Mouse (Mus musculus) intestine, embryonic 15.5 days (tissue): Measurements from ENCODE around the gene Orm1. TPM values are rescaled to one million over a fixed set of nuclear protein-coding genes. Genes with fewer than 3 reads are reported as not detected.
A peak's percentile ranks its signal among the peaks of the same experiment; 100 is the strongest.

Experiments used
- ATAC-seq: fragments of 200-750 bp; cut with Nextera tagmentation; 2 replicates; pipeline ENCODE4 v1.8.0; 2017; ENCODE audit warnings: moderate TSS enrichment, moderate library complexity
- H3K27ac ChIP-seq: fragments of 300-500 bp; sonication (generic); 2 replicates; pipeline ENCODE4 v1.5.1; 2015; ENCODE audit warnings: mild to moderate bottlenecking, inconsistent platforms
- H3K27me3 ChIP-seq: fragments of 300-500 bp; sonication (generic); replicated peaks from 2 replicates; pipeline ENCODE4 v1.6.1; 2015; ENCODE audit warnings: inconsistent platforms
- H3K36me3 ChIP-seq: fragments of 300-500 bp; sonication (generic); 2 replicates; pipeline ENCODE4 v1.6.1; 2015; ENCODE audit warnings: inconsistent platforms
- H3K4me1 ChIP-seq: fragments of 300-500 bp; sonication (generic); replicated peaks from 2 replicates; pipeline ENCODE4 v1.6.1; 2015; ENCODE audit warnings: inconsistent platforms
- H3K4me2 ChIP-seq: fragments of 300-500 bp; sonication (generic); replicated peaks from 2 replicates; pipeline ENCODE4 v1.6.1; 2015; ENCODE audit warnings: mild to moderate bottlenecking, inconsistent platforms
- H3K4me3 ChIP-seq: fragments of 300-500 bp; sonication (generic); replicated peaks from 2 replicates; pipeline ENCODE4 v1.5.1; 2015; ENCODE audit warnings: inconsistent platforms
- H3K9ac ChIP-seq: fragments of 300-500 bp; sonication (generic); 2 replicates; pipeline ENCODE4 v1.6.1; 2015; ENCODE audit warnings: inconsistent platforms
- H3K9me3 ChIP-seq: fragments of 300-500 bp; sonication (generic); 2 replicates; pipeline ENCODE4 v1.6.1; 2016; ENCODE audit warnings: inconsistent platforms
- WGBS: fragments of 180-500 bp; shearing (Covaris S2); methylation state at CpG from one replicate; pipeline ENCODE4 v1.1.7; 2015; 5-methylcytosine and 5-hydroxymethylcytosine counted together
- polyA plus RNA-seq: library from polyadenylated mRNA; unstranded; fragments of >200 nt; fragmentation: Nextera tagmentation; extraction: Ambion mirVana; gene quantifications from 2 replicates; pipeline ENCODE4 v1.2.1, GENCODE M21; 2015

The Orm1 gene
- polyA plus RNA-seq, 1 experiment from 2014 or later = not detected

DNA sequence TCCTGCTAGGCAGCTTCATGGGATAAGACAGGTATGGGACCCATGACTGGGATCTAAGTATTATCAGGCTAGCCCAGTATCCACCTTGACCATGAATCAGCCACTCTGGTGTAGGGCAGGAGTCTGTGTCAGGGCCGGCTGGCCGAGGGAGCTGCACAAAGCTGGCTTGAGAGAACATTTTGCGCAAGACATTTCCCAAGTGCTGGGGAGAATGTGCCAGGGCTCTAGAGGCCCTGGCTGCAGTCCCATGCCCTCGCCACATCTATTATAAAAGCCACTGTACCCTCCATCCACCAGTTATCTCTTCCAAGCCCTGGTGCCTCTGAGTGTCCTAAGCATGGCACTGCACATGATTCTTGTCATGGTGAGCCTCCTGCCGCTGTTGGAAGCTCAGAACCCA lies 17.8 kb downstream of the Orm1 start, which contains the start of gene Orm2:
Gene Orm2 (plus strand): TSS at position 300 of the 400 bp plus-strand sequence.
- H3K4me1 ChIP-seq = no peaks in the 10 kb centered on the region
- H3K4me2 ChIP-seq = no peak within 1 kb of the TSS
- no peaks in the 10 kb centered on the region for H3K27me3 ChIP-seq
- H3K9ac ChIP-seq = no peak within 1 kb of the TSS
- H3K9me3 ChIP-seq = no peaks in the 10 kb centered on the region
- H3K36me3 ChIP-seq = no peaks in the 10 kb centered on the region
- ATAC-seq = no peak
- H3K27ac ChIP-seq = no peak within 1 kb of the TSS
- H3K4me3 ChIP-seq = no peak within 1 kb of the TSS
- WGBS = 91% methylated on average over 5 of the region's 5 CpGs

DNA sequence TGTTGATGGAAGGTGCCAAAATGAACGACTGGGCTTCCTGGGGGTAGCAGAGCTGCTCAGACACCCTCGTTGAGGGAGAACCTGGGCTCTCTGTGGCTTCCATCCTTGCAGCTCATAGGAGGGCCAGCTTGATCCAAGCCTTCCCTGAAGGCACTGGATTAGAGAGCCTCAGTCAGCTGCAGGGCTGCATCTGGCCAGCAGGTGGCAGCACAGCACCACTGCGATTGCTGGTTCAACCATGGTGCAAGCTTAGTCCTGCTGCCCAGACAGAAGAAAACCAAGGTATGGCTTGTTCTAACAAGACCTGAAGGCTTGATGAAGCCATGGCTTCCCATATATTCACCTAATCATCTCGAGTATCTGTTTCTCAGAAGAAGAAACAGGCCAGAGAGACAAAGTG lies 24.2 kb downstream of the Orm1 start:
- H3K27ac ChIP-seq = no peak overlapping the region
- no peak overlapping the region for H3K4me3 ChIP-seq
- H3K4me2 ChIP-seq = no peak overlapping the region
- no peaks in the 10 kb centered on the region for H3K4me1 ChIP-seq
- H3K36me3 ChIP-seq = peaks cover 19% of the 10 kb centered on the region
- peak; percentile 72 for ATAC-seq
- no peaks in the 10 kb centered on the region for H3K27me3 ChIP-seq
- 21% methylated on average over 4 of the region's 4 CpGs for WGBS
- no peaks in the 10 kb centered on the region for H3K9me3 ChIP-seq
- H3K9ac ChIP-seq = no peak overlapping the region

DNA sequence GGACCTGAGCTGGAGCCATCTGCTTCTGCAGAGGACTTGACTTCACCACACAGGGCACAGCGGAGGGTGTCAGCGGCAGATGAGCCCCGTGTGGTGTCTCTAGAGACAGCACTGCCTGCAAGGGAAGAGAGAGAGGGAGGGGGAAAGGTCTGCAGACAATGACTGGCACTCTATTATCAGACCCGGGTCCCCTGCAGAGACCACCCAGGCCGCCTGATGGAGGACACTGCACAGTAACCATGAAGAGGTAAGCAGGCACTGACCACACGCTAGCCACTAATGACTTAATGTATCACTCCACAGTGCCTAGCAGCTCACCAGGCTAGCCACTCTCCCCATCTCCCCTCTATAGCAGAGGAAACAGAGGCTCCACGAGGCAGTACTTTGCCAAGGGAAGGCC lies 26.5 kb downstream of the Orm1 start:
- H3K4me2 ChIP-seq = no peak overlapping the region
- no peaks in the 10 kb centered on the region for H3K27me3 ChIP-seq
- H3K9me3 ChIP-seq = no peaks in the 10 kb centered on the region
- no peak overlapping the region for H3K27ac ChIP-seq
- H3K36me3 ChIP-seq = peaks cover 25% of the 10 kb centered on the region
- no peak for ATAC-seq
- H3K4me1 ChIP-seq = no peaks in the 10 kb centered on the region
- 56% methylated on average over 7 of the region's 7 CpGs for WGBS
- no peak overlapping the region for H3K9ac ChIP-seq
- no peak overlapping the region for H3K4me3 ChIP-seq

DNA sequence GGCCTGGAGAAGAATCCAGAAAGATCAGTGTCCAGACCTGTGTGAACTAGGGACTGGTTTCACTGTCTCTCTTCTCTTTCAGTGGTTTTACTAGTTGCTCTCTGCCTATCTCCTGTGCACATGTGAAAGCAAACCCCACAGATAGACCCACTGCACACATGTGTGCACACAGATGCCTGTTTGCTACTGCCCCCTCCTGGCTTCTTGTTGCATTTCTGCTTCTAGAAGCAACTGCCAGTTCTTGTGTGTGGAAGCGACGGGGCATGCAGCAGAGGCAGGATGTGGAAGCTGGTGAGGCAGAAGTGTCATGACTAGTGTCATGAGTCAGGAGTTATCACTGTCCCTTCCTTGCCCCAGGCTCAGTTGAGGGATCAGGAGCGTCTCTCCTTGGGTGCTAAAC lies 27.5 kb downstream of the Orm1 start:
- H3K9ac ChIP-seq = no peak overlapping the region
- H3K4me1 ChIP-seq = no peaks in the 10 kb centered on the region
- no peak for ATAC-seq
- no peak overlapping the region for H3K27ac ChIP-seq
- H3K4me2 ChIP-seq = no peak overlapping the region
- WGBS = 62% methylated on average over 3 of the region's 3 CpGs
- H3K36me3 ChIP-seq = peaks cover 32% of the 10 kb centered on the region
- H3K27me3 ChIP-seq = no peaks in the 10 kb centered on the region
- no peak overlapping the region for H3K4me3 ChIP-seq
- H3K9me3 ChIP-seq = no peaks in the 10 kb centered on the region

DNA sequence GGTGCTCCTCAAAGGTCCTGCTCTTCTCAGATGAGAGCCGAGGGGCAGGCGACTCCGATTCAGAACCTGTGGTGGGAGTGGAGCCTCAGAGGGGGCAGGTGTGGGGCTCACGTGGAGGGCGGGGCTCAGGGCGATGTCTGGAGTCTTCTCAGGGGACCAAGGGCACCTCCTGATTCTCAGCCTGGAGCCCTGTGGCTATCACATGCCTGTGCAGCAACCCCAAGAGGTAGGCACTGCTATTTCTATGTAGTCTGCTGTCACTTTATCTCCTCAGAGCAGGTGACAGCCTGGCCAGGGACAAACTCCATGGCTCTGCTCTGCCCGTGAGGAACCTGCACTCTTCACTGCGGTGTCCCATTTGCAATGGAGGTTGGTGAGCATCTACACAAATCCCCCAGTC lies 29.0 kb downstream of the Orm1 start:
- Histone ChIP-seq H3K4me1 (no peaks in the 10 kb centered on the region), H3K4me2 (no peak overlapping the region), H3K27ac (no peak overlapping the region), H3K9ac (no peak overlapping the region), H3K27me3 (no peaks in the 10 kb centered on the region), H3K4me3 (no peak overlapping the region), H3K9me3 (no peaks in the 10 kb centered on the region), H3K36me3 (peaks cover 29% of the 10 kb centered on the region)
- no peak for ATAC-seq
- WGBS = 90% methylated on average over 8 of the region's 8 CpGs

DNA sequence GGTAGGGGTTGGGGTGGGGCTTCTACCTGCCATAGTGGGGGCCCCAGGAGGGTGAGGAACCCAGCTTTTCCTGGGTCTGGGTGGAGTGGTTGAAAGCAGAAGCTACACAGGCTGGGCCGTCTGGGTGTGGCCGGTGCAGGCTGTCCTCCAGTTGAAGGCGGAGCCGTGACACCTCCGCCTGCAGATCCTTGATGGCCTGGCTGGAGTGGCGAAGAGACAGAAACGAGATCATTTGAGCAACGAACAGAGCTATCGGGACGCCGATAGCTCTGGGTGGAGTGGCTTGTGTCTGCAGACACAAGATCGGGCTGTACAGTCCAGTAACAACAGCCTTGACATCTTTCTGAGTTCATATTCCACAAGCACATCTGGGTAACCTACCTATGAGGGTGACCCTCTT lies 30.0 kb downstream of the Orm1 start:
- Histone ChIP-seq H3K4me1 (no peaks in the 10 kb centered on the region), H3K9me3 (no peaks in the 10 kb centered on the region), H3K9ac (no peak overlapping the region), H3K4me2 (no peak overlapping the region), H3K36me3 (peaks cover 31% of the 10 kb centered on the region), H3K27ac (no peak overlapping the region), H3K4me3 (no peak overlapping the region), H3K27me3 (no peaks in the 10 kb centered on the region)
- WGBS = 71% methylated on average over 12 of the region's 12 CpGs
- ATAC-seq = peak; percentile 58

DNA sequence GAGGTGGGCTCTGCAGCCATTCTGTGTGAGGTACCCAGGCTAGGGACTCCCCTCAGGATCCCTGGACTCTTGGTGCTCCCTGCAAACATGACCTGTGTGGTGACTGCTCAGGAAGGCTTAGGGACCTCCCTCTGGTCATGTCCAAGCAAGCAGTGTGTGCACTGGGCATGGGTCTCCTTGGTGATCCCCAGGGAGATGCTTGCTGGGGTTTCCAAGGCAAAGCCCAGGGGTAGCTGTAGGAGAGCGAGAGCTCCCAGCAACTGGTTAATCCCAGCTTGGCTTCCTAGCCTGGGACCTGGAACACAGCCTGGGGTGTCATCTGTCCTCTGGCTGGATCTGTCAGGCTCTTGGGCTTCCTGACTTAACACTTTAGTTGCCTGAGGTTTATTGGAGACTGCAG lies 31.0 kb downstream of the Orm1 start:
- Histone ChIP-seq H3K9ac (no peak overlapping the region), H3K27me3 (no peaks in the 10 kb centered on the region), H3K36me3 (peaks cover 29% of the 10 kb centered on the region), H3K4me3 (no peak overlapping the region), H3K9me3 (no peaks in the 10 kb centered on the region), H3K27ac (no peak overlapping the region), H3K4me1 (no peaks in the 10 kb centered on the region), H3K4me2 (no peak overlapping the region)
- 63% methylated on average over 1 of the region's 1 CpGs for WGBS
- no peak for ATAC-seq

DNA sequence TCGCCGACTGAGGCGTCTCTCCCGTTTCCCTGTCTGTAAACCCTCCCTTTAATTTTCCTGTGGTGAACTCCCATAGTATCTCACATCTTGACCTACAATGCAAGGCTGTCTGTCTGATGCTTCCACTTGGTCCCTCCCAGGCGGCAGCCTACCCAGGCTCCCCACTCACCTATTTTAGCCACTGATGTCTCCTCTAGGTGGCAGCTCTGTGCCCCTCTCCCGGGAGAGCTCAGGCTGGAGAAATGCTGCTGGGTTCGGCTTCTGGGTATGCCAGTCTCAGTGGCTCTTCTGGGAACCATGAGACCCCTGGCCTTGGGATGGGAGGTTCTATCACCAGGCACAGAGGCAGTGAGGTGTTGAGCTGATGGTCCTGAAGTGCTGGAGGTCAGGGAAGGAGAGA lies 33.1 kb downstream of the Orm1 start:
- ATAC-seq = no peak
- Histone ChIP-seq H3K4me3 (no peak overlapping the region), H3K27me3 (no peaks in the 10 kb centered on the region), H3K36me3 (peaks cover 38% of the 10 kb centered on the region), H3K27ac (no peak overlapping the region), H3K4me2 (no peak overlapping the region), H3K4me1 (no peaks in the 10 kb centered on the region), H3K9me3 (no peaks in the 10 kb centered on the region), H3K9ac (no peak overlapping the region)
- WGBS = 69% methylated on average over 7 of the region's 7 CpGs

DNA sequence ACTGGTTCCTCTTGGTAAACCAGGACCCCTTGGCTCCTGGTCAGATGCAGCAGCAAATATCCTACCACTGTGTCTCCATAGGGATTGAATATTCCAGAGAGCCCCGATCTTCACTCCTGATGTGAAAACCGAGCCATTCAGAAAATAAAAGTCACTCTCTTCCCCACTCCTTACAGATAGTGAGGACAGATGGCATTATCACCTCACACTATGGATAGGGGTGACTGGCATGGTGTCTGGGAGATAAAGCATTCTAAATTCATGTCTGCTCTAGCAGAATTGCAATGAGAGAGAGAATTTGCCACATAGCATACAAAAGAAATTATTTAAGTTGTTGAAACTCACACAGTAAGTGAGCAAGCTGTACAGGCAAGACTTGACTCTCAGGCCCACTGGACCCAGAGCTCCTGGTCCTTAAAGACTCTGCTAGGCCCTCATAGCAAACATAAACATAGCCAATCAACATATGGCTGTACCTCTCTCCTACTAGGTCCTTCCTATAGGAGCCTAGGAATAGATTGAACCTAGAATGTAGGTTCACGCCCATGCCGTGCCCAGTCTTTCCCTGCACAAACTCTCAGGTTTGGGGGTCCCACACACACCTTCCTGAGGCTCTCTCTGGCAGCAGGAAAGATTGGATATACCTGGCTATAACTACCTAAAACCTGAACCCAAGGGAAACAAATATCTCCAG lies 38.5 kb downstream of the Orm1 start:
- peaks cover 19% of the 10 kb centered on the region for H3K36me3 ChIP-seq
- WGBS = 87% methylated on average over 4 of the region's 4 CpGs
- no peak overlapping the region for H3K27ac ChIP-seq
- no peak for ATAC-seq
- no peak overlapping the region for H3K4me2 ChIP-seq
- H3K4me3 ChIP-seq = no peak overlapping the region
- H3K9ac ChIP-seq = no peak overlapping the region
- H3K4me1 ChIP-seq = no peaks in the 10 kb centered on the region
- H3K27me3 ChIP-seq = no peaks in the 10 kb centered on the region
- no peaks in the 10 kb centered on the region for H3K9me3 ChIP-seq

DNA sequence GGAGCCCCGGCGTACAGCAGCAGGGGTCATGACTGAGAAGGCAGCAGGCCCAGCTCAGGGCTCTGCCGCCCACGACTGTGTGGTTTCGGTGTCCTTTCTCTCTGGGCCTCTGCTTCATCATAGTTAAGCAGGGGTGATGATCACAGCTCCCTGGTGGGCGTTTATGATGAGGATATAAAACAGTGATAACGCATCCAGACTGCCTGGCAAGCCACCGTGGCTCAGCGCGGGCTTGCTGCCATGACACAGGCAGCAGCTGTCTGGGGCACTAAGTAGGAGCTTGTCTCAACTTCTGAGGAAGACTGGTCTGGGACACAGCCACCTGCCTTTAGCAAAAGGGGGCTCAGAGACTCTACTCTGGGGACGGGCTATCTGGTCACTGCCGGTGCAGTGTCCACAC lies 39.1 kb downstream of the Orm1 start:
- H3K4me1 ChIP-seq = no peaks in the 10 kb centered on the region
- H3K9ac ChIP-seq = no peak overlapping the region
- H3K27me3 ChIP-seq = no peaks in the 10 kb centered on the region
- no peak overlapping the region for H3K27ac ChIP-seq
- no peaks in the 10 kb centered on the region for H3K9me3 ChIP-seq
- WGBS = 81% methylated on average over 12 of the region's 12 CpGs
- H3K4me3 ChIP-seq = no peak overlapping the region
- H3K36me3 ChIP-seq = peaks cover 17% of the 10 kb centered on the region
- ATAC-seq = no peak
- no peak overlapping the region for H3K4me2 ChIP-seq

DNA sequence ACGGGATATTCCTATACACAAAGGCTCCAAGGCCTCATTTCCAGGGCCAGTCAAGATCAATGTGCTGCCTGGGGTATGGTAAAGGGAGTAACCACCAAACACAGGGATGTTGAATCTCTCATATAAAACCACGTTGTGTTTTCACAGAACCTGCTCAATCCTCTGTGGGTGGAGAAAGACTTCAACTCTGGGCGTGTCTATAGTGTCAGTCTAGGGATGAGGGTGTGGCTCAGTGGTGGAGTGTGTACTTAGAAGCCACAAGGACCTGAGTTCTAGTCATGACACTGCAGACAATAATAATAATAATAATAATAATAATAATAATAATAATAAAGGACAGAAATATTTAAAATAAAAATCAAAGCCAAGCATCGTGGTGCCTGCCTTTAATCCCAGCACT lies 39.9 kb downstream of the Orm1 start:
- H3K27ac ChIP-seq = no peak overlapping the region
- 89% methylated on average over 4 of the region's 4 CpGs for WGBS
- H3K36me3 ChIP-seq = peaks cover 9% of the 10 kb centered on the region
- H3K27me3 ChIP-seq = no peaks in the 10 kb centered on the region
- no peaks in the 10 kb centered on the region for H3K4me1 ChIP-seq
- H3K9me3 ChIP-seq = no peaks in the 10 kb centered on the region
- H3K9ac ChIP-seq = no peak overlapping the region
- no peak overlapping the region for H3K4me2 ChIP-seq
- no peak for ATAC-seq
- H3K4me3 ChIP-seq = no peak overlapping the region

DNA sequence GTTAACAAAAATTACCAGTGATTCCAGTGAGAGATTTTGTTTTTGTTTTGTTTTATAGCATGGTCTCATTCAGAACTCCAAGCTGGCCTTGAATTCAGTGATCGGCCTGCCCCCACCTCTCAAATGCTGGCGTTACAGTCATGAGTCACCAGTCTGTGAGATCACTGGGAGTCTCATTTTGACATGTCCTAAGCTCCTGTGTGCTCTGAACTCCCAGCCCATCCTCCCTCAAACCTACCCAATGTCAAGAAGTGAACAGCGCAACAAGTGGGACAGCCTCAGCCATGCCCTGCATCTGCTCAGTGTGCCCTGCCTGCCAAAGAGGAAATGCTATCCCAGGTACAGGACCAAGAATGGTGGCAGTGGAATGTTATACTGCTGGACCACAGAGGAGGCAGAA lies 40.9 kb downstream of the Orm1 start:
- no peak overlapping the region for H3K4me3 ChIP-seq
- H3K36me3 ChIP-seq = peaks cover 9% of the 10 kb centered on the region
- no peaks in the 10 kb centered on the region for H3K9me3 ChIP-seq
- no peak overlapping the region for H3K4me2 ChIP-seq
- ATAC-seq = no peak
- H3K27me3 ChIP-seq = no peaks in the 10 kb centered on the region
- no peak overlapping the region for H3K9ac ChIP-seq
- 88% methylated on average over 3 of the region's 3 CpGs for WGBS
- no peak overlapping the region for H3K27ac ChIP-seq
- no peaks in the 10 kb centered on the region for H3K4me1 ChIP-seq

DNA sequence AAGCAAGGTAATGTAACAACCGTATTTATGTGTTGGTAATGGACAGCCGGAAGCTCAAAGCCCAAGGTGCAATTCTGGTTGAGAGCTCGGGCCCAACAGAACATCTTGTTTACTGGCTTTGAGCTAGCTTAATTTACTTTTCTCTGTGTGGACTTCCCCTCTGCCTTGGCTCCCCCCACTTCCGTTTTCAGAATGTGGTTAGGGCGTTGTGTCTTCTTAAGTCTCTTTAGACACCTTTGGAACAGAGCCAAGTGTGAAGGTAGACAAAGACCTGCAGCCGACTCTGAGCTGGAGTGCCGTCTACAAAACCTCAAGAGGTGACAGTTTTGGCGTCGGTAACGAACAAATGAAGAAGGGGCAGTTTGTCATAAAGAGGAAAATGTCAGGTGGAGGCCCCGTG lies 41.4 kb downstream of the Orm1 start:
- Histone ChIP-seq H3K27me3 (no peaks in the 10 kb centered on the region), H3K36me3 (peaks cover 9% of the 10 kb centered on the region), H3K4me1 (0 out of 2 replicates have a peak, but pooled peaks cover 2% of the 10 kb centered on the region), H3K4me3 (no peak overlapping the region), H3K4me2 (no peak overlapping the region), H3K9me3 (no peaks in the 10 kb centered on the region), H3K9ac (no peak overlapping the region), H3K27ac (no peak overlapping the region)
- WGBS = 77% methylated on average over 11 of the region's 11 CpGs
- ATAC-seq = no peak
